Mouse (Mus musculus): ENCODE measurements around the gene Mrtfb.

The Mrtfb gene

GRCm38 (mm10) chr16:13401591-13401990 is 145.3 kb downstream of the Mrtfb start:
- DNase-seq (ENCODE audit: low spot score in 2 of 2), result no peak

DNA sequence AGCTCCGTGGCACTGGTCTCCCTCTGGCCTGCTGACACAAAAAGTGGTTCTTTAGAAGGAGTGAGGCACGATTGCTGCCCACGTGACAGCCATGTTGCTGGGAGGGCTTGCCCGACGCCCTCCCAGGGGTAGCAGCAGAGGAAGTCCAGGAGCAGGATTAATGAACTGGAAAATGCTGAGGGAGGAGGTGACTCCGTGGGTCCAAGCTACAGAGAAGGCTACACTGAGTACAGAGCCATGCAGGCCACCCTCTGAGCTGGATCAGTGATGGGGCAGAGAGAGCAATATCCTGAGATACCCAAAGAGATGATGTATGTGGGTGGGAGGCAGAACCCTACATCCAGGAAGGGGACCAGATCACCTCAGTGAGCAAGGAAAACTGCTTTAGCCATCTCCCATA is 148.4 kb downstream of the Mrtfb start:
- no peak for DNase-seq (ENCODE audit: low spot score in 2 of 2)

- DNase-seq (ENCODE audit: low spot score in 2 of 2), result no peak
These were observed 149.1 kb downstream of the Mrtfb start for GRCm38 (mm10) chr16:13405403-13405802.

- no peak for DNase-seq (ENCODE audit: low spot score in 2 of 2)
These were observed 153.4 kb downstream of the Mrtfb start for GRCm38 (mm10) chr16:13409530-13410163.

DNA sequence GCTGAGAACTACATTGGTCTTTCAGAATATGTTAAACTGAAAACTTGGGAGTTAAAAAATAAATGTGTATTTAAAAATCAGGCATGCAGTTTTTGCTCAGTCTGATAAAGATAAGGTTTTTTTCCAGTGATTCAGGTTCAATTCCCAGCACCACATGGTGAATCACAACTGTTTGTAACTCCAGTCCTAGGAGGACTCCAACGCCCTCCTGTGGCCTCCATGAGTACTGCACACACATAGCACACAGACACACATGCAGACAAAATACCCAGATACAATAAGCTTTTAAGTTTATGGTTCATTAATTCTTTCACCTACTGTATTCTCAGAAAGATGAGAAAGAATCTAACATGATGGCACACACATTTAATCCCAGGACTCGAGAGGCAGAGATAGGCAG is 154.5 kb downstream of the Mrtfb start:
- no peak for DNase-seq (ENCODE audit: low spot score in 2 of 2)

GRCm38 (mm10) chr16:13411531-13411930 is 155.2 kb downstream of the Mrtfb start:
- DNase-seq (ENCODE audit: low spot score in 2 of 2), result no peak

DNA sequence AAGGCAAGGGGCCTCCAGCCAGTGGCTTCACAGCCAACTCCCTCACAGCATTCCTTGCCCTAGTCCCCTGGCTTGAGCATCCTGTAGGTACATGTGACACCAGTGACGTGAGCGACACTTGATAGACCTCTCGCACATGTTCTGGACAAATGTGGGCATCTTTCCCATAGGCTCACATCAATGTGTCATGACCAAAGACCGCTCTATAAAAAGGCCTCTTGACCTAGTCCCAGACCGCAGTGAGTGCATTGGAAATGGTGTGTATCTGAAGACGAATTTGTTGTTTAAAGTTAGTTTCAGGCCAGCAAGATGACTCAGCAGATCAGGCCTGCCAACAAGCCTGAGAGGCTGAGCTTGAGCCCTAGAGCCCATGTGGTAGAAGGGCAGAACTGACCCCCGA is 158.3 kb downstream of the Mrtfb start:
- DNase-seq (ENCODE audit: low spot score in 2 of 2), result no peak

- DNase-seq (ENCODE audit: low spot score in 2 of 2), result no peak
These were observed 158.7 kb downstream of the Mrtfb start for GRCm38 (mm10) chr16:13414972-13415371.

DNA sequence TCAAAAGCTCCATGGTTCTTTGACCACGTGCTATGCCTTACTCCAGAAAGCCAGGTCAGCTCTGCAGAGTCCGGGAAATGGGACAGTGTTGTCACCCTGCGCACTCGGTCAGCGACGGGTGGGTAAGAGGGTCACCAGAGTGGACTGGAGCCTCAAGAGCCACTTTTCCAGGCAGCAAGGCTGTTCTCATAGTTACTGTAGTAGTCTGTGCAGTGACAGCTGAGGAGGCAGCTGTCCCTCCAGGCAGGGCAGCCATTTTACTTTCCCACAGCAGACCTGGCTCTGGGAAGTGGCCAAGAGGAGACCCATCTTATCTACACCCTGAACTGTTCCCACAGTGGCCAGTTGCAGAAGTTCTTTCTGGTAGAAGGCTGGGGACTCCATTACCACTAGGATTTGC is 159.2 kb downstream of the Mrtfb start:
- DNase-seq (ENCODE audit: low spot score in 2 of 2), result no peak

DNA sequence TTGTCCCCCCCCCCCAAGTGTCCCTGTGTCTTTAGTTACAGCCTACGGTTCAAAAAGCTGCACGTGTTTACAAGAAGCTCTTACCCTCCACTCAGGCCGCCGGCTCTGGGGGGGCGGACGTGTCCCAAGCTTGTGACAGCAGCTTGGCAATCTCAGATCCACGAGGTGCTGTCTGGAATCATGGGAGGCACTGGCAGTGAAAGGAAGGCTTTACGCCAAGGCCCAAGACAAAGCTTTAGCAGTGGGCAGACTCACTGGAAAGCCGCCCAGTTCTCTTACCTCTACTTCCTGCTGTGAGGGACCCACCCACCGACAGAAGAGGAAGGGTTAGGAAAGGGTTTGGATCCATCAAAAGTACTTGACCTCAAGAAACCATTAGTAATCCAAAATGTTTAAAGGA is 160.2 kb downstream of the Mrtfb start:
- no peak for DNase-seq (ENCODE audit: low spot score in 2 of 2)

GRCm38 (mm10) chr16:13417904-13418303 is 161.6 kb downstream of the Mrtfb start:
- DNase-seq (ENCODE audit: low spot score in 2 of 2), result no peak

DNA sequence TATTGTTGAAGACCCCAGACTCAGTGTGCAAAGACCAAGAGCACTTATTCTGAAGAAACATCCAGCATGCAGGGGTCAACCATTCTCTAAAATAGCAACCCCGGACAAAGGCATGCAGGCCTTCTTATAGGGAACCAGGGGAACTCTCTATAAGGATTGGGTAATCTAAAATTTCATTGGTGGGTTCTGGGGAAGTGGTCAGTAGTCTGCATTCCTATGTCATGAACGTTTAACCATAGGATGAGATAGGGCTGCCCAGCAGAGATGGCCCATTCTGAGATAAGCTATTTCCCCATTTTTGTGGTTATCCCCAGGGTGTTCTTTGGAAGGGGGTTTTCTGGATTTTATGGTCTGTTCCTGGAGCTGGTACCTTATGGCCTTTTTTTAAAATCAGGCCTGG is 163.5 kb downstream of the Mrtfb start:
- no peak for DNase-seq (ENCODE audit: low spot score in 2 of 2)

GRCm38 (mm10) chr16:13422522-13422921 is 166.2 kb downstream of the Mrtfb start:
- DNase-seq (ENCODE audit: low spot score in 2 of 2), result no peak

DNA sequence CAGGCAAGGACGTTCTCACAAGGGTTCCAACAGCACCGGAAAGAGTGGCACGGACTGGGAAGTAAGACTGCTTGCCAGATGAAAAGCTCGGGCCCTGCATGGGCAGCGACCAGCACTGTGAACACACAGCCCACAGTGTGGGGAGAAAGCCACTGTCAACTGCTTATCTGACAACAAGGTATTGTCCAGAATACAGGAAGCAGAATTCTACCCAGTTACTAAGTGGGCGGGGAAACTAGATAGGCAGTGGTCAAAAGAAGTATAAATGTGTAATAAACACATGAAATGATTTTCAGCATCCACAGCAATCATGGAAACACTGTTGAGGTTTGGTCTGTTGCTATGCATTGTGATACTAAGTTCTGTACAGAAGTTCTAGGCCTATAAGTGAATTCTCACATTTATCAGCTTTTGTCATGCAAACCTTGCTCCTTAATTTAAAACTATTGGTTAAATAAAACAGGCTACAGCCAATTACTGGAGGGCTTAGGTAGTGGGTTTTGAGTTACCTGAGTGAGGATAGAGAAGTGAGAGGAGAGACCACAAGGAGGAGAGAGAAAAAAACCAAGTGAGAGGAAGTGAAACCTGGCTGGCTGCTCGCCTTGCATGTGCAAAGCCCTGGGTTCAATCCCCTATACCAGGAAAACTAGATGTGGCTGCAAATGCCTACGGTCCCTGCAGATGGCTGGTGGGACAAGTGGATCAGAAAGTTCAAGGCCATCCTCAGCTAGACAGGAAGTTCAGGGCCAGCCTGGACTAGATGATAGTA is 167.5 kb downstream of the Mrtfb start:
- no peak for DNase-seq (ENCODE audit: low spot score in 2 of 2)

GRCm38 (mm10) chr16:13425804-13426203 is 169.5 kb downstream of the Mrtfb start:
- no peak for DNase-seq (ENCODE audit: low spot score in 2 of 2)

DNA sequence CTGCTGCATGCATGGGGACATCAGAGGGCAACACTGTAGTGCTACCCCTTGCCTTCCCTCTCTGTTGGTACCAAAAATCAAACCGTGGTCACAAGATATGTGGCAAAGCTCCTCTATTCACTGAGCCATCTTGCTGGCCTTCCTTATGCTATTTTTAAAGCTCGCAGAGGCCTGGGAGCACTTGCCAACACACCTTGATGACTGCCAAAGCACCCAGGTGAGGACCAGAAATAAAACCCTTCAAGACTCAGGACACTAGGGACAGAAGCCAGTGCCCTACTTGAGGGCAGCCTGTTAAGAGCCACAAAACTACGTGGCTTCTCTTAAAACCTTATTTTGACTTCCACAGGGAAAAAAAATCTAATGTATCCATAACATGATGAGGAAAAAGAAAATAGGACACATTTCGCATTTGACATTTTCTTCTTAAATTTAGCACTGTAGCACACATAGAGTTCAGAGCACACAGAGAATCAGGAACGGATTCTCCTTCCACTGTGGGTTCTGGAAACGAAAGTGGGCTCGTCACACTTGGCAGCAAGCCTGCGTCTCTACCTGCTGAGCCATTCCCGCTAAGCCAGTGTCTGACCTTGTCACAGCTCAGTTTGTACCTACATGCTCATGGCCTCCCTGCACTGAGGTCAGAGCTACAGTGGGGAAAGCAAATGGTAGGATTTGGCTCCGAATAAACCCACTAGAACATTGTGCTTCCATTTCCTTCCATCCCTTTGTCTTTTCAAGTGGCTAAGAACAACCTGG is 170.7 kb downstream of the Mrtfb start:
- no peak for DNase-seq (ENCODE audit: low spot score in 2 of 2)

DNA sequence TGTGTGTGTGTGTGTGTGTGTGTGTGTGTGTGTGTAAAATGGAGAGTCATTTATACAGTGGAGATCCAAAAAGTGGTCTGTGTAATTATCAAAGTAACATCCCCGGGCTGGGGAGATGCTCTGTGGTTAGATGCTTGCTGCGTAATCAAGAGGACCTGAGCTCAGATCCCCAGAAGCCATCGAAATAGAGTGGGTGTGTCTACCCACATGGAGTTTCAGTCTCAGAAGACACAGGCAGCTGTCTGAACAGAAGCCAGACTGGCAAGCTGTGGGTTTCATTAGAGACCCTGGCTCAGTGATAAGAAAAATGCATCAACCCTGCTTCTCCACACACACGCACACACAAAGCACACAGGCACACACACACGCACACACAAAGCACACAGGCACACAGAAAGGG is 171.8 kb downstream of the Mrtfb start:
- no peak for DNase-seq (ENCODE audit: low spot score in 2 of 2)

- DNase-seq (ENCODE audit: low spot score in 2 of 2), result no peak
These were observed 172.5 kb downstream of the Mrtfb start for GRCm38 (mm10) chr16:13428806-13429205.

DNA sequence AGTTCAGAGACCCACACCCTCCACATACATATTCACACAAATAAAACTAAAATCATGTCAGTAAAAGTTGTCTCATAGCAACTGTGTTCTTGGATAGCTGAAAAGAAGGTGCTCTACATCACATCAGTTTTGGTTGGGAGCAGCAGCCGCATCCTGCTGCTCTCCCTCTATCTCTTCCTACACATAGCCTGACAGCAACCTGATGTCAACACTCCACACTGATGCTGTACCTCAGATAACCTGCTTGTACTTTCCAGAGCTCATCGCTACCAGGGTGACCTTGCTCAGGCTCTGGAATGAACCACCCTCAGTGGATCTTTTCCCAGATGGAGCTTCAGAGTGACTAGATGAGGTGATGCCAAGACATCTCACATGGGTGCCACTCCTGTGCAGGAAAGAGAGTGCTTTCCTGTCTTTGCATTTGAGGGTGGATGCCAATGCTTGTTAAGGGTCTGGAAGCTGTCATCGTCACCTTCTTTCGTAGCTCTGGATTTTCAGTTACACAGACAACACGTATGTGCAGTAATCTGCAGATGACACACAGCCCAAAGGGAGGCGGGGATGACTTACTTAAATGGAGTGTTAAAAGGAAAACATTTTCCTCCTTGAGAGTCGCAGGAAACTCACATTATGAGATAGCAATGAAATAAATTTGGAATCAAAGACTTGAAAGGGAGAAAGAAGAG is 173.8 kb downstream of the Mrtfb start:
- DNase-seq (ENCODE audit: low spot score in 2 of 2), result no peak

- DNase-seq (ENCODE audit: low spot score in 2 of 2), result no peak
These were observed 174.7 kb downstream of the Mrtfb start for GRCm38 (mm10) chr16:13430940-13431339.

GRCm38 (mm10) chr16:13435627-13436026 is 179.3 kb downstream of the Mrtfb start:
- DNase-seq (ENCODE audit: low spot score in 2 of 2), result no peak

All from urinary bladder, adult 18-20 months (tissue).